Mouse (Mus musculus): ENCODE results near the gene Dis3. TPM values are rescaled to one million over a fixed set of nuclear protein-coding genes. Genes with fewer than 3 reads are reported as not detected.
"Not testable (repeated sequence)": the region's sequence is repeated elsewhere in the genome, so short reads cannot be mapped to it uniquely, and the experiment has no call there.

The Dis3 gene
- polyA plus RNA-seq, 1 experiment from 2014 or later = 28.5 TPM

- 84% methylated on average over 7 of the region's 7 CpGs for WGBS
- Histone ChIP-seq H3K4me3 (no peak overlapping the region), H3K9me3 (no peaks in the 10 kb centered on the region), H3K4me1 (no peaks in the 10 kb centered on the region), H3K9ac (replicated peaks) (no peak overlapping the region), H3K27me3 (no peaks in the 10 kb centered on the region), H3K36me3 (0 out of 2 replicates have a peak, but pooled peaks cover 5% of the 10 kb centered on the region), H3K27ac (replicated peaks) (no peak overlapping the region), H3K4me2 (replicated peaks) (no peak overlapping the region)
- peak; percentile 48 for ATAC-seq (replicated peaks)
Observed at GRCm38 (mm10) chr14:99058959-99059586, 40.5 kb downstream of the Dis3 start.

GRCm38 (mm10) chr14:99046782-99047181, 52.8 kb downstream of the Dis3 start:
- H3K9me3 ChIP-seq = no peaks in the 10 kb centered on the region
- peak overlapping the region; percentile 94 for H3K9ac ChIP-seq (replicated peaks)
- peaks cover 30% of the 10 kb centered on the region for H3K4me1 ChIP-seq
- no peaks in the 10 kb centered on the region for H3K36me3 ChIP-seq
- H3K27me3 ChIP-seq = no peaks in the 10 kb centered on the region
- 1% methylated on average over 15 of the region's 15 CpGs for WGBS
- ATAC-seq (replicated peaks) = no peak; the same call in 1 of the 2 replicates
- H3K27ac ChIP-seq (replicated peaks) = 0 out of 2 replicates have a peak overlapping the region, but pooled peaks have one; percentile 87
- H3K4me3 ChIP-seq = peak overlapping the region; percentile 98
- peak overlapping the region; percentile 82 for H3K4me2 ChIP-seq (replicated peaks)

- H3K9ac ChIP-seq (replicated peaks) = peak within 1 kb of the TSS; percentile 94
- H3K36me3 ChIP-seq = no peaks in the 10 kb centered on the region
- peak within 1 kb of the TSS; percentile 87 for H3K27ac ChIP-seq (replicated peaks)
- peaks cover 34% of the 10 kb centered on the region for H3K4me1 ChIP-seq
- peak within 1 kb of the TSS; percentile 82 for H3K4me2 ChIP-seq (replicated peaks)
- under 1% methylated on average over 81 of the region's 81 CpGs for WGBS
- no peaks in the 10 kb centered on the region for H3K9me3 ChIP-seq
- peak; percentile 97 for ATAC-seq (replicated peaks)
- peak within 1 kb of the TSS; percentile 98 for H3K4me3 ChIP-seq
- H3K27me3 ChIP-seq = no peaks in the 10 kb centered on the region
Observed at GRCm38 (mm10) chr14:99046031-99046781, 53.4 kb downstream of the Dis3 start, which contains the start of the genes Mzt1 and Bora. TSS of gene Mzt1 (minus strand) at chr14:99046134. TSS of gene Bora (plus strand) at chr14:99046222.

GRCm38 (mm10) chr14:99045378-99046030, 54.1 kb downstream of the Dis3 start:
- Histone ChIP-seq H3K27ac (replicated peaks) (peak overlapping the region; percentile 87), H3K9ac (replicated peaks) (peak overlapping the region; percentile 94), H3K27me3 (no peaks in the 10 kb centered on the region), H3K4me3 (peak overlapping the region; percentile 98), H3K36me3 (no peaks in the 10 kb centered on the region), H3K4me1 (peaks cover 35% of the 10 kb centered on the region), H3K4me2 (replicated peaks) (peak overlapping the region; percentile 82), H3K9me3 (no peaks in the 10 kb centered on the region)
- WGBS = under 1% methylated on average over 70 of the region's 70 CpGs
- ATAC-seq (replicated peaks) = peak; percentile 38

- no peaks in the 10 kb centered on the region for H3K9me3 ChIP-seq
- peak overlapping the region; percentile 82 for H3K4me2 ChIP-seq (replicated peaks)
- H3K4me1 ChIP-seq = peaks cover 35% of the 10 kb centered on the region
- H3K4me3 ChIP-seq = peak overlapping the region; percentile 98
- no peak overlapping the region for H3K27ac ChIP-seq (replicated peaks)
- H3K36me3 ChIP-seq = 0 out of 2 replicates have a peak, but pooled peaks cover 4% of the 10 kb centered on the region
- WGBS = 4% methylated on average over 5 of the region's 5 CpGs
- peak overlapping the region; percentile 94 for H3K9ac ChIP-seq (replicated peaks)
- no peaks in the 10 kb centered on the region for H3K27me3 ChIP-seq
- ATAC-seq (replicated peaks) = no peak
Observed at GRCm38 (mm10) chr14:99044718-99045117, 54.9 kb downstream of the Dis3 start.

- Histone ChIP-seq H3K27me3 (no peaks in the 10 kb centered on the region), H3K9me3 (no peaks in the 10 kb centered on the region), H3K36me3 (peaks cover 4% of the 10 kb centered on the region; the same call in 1 of the 2 replicates), H3K9ac (replicated peaks) (peak overlapping the region; percentile 94), H3K4me3 (peak overlapping the region; percentile 98), H3K4me2 (replicated peaks) (peak overlapping the region; percentile 82), H3K27ac (replicated peaks) (no peak overlapping the region), H3K4me1 (peaks cover 35% of the 10 kb centered on the region)
- WGBS = 32% methylated on average over 10 of the region's 10 CpGs
- no peak for ATAC-seq (replicated peaks)
Observed at GRCm38 (mm10) chr14:99044096-99044495, 55.5 kb downstream of the Dis3 start.

- H3K4me2 ChIP-seq (replicated peaks) = peak overlapping the region; percentile 82; the same call in 1 of the 2 replicates
- no peaks in the 10 kb centered on the region for H3K9me3 ChIP-seq
- no peaks in the 10 kb centered on the region for H3K27me3 ChIP-seq
- peaks cover 6% of the 10 kb centered on the region; the same call in 1 of the 2 replicates for H3K36me3 ChIP-seq
- H3K27ac ChIP-seq (replicated peaks) = no peak overlapping the region
- WGBS = 37% methylated on average over 1 of the region's 1 CpGs
- 0 out of 2 replicates have a peak overlapping the region, but pooled peaks have one; percentile 98 for H3K4me3 ChIP-seq
- peaks cover 35% of the 10 kb centered on the region for H3K4me1 ChIP-seq
- ATAC-seq (replicated peaks) = no peak
- H3K9ac ChIP-seq (replicated peaks) = no peak overlapping the region
Observed at GRCm38 (mm10) chr14:99043499-99043898, 56.1 kb downstream of the Dis3 start.

GRCm38 (mm10) chr14:99041416-99041815, 58.2 kb downstream of the Dis3 start:
- Histone ChIP-seq H3K4me2 (replicated peaks) (no peak overlapping the region), H3K9ac (replicated peaks) (no peak overlapping the region), H3K27me3 (no peaks in the 10 kb centered on the region), H3K27ac (replicated peaks) (no peak overlapping the region), H3K36me3 (peaks cover 11% of the 10 kb centered on the region), H3K9me3 (no peaks in the 10 kb centered on the region), H3K4me1 (peaks cover 27% of the 10 kb centered on the region), H3K4me3 (no peak overlapping the region)
- WGBS = 80% methylated on average over 4 of the region's 4 CpGs
- ATAC-seq (replicated peaks) = no peak

GRCm38 (mm10) chr14:99039308-99039707, 60.3 kb downstream of the Dis3 start:
- not testable (repeated sequence) for H3K9me3 ChIP-seq; H3K4me3 ChIP-seq; ATAC-seq (replicated peaks); H3K27me3 ChIP-seq; H3K9ac ChIP-seq (replicated peaks); H3K27ac ChIP-seq (replicated peaks); H3K4me2 ChIP-seq (replicated peaks)
- peaks cover 16% of the 10 kb centered on the region for H3K36me3 ChIP-seq
- H3K4me1 ChIP-seq = peaks cover 18% of the 10 kb centered on the region
- 59% methylated on average over 5 of the region's 5 CpGs for WGBS

- Histone ChIP-seq H3K4me1 (0 out of 2 replicates have a peak, but pooled peaks cover 8% of the 10 kb centered on the region), H3K27me3 (no peaks in the 10 kb centered on the region), H3K9ac (replicated peaks) (no peak overlapping the region), H3K36me3 (peaks cover 25% of the 10 kb centered on the region), H3K27ac (replicated peaks) (no peak overlapping the region), H3K4me2 (replicated peaks) (no peak overlapping the region), H3K4me3 (no peak overlapping the region), H3K9me3 (no peaks in the 10 kb centered on the region)
- no peak for ATAC-seq (replicated peaks)
- 88% methylated on average over 2 of the region's 2 CpGs for WGBS
Observed at GRCm38 (mm10) chr14:99037703-99038102, 61.9 kb downstream of the Dis3 start.

GRCm38 (mm10) chr14:99036039-99036438, 63.5 kb downstream of the Dis3 start:
- no peak overlapping the region for H3K27ac ChIP-seq (replicated peaks)
- H3K36me3 ChIP-seq = peaks cover 25% of the 10 kb centered on the region
- H3K4me3 ChIP-seq = no peak overlapping the region
- no peak overlapping the region for H3K9ac ChIP-seq (replicated peaks)
- ATAC-seq (replicated peaks) = no peak
- no peaks in the 10 kb centered on the region for H3K4me1 ChIP-seq
- no peak overlapping the region for H3K4me2 ChIP-seq (replicated peaks)
- no peaks in the 10 kb centered on the region for H3K27me3 ChIP-seq
- no peaks in the 10 kb centered on the region for H3K9me3 ChIP-seq
- 79% methylated on average over 4 of the region's 4 CpGs for WGBS

- H3K4me3 ChIP-seq; H3K27ac ChIP-seq (replicated peaks); H3K27me3 ChIP-seq; H3K4me2 ChIP-seq (replicated peaks); H3K9me3 ChIP-seq; ATAC-seq (replicated peaks); H3K9ac ChIP-seq (replicated peaks); H3K4me1 ChIP-seq: not testable (repeated sequence)
- H3K36me3 ChIP-seq = peaks cover 22% of the 10 kb centered on the region
- WGBS = 90% methylated on average over 8 of the region's 8 CpGs
Observed at GRCm38 (mm10) chr14:99034851-99035250, 64.7 kb downstream of the Dis3 start.

All from forebrain, embryonic 15.5 days (tissue).